Mouse (Mus musculus) testis, postnatal 14 days (tissue): ENCODE measurements around the gene Nub1.
A peak's percentile ranks its signal among the peaks of the same experiment; 100 is the strongest.

Source experiments
- DNase-seq: peaks from one replicate; pipeline ENCODE4 v3.0.0; 2021; ENCODE audit warnings: low spot score

Nub1 gene

GRCm38 (mm10) chr5:24741172-24741885, 56.0 kb downstream of the Nub1 start:
- no peak for DNase-seq

GRCm38 (mm10) chr5:24743956-24744355, 58.6 kb downstream of the Nub1 start:
- DNase-seq: no peak

GRCm38 (mm10) chr5:24747533-24747932, 62.2 kb downstream of the Nub1 start:
- DNase-seq: no peak

- no peak for DNase-seq
Measured at GRCm38 (mm10) chr5:24749731-24750130, 64.4 kb downstream of the Nub1 start.

GRCm38 (mm10) chr5:24750321-24751304, 65.3 kb downstream of the Nub1 start:
- DNase-seq: peak; percentile 82

GRCm38 (mm10) chr5:24751305-24752174, 66.2 kb downstream of the Nub1 start:
- DNase-seq: peak; percentile 70

- DNase-seq: no peak
Measured at GRCm38 (mm10) chr5:24752175-24752498, 66.8 kb downstream of the Nub1 start.

- DNase-seq: no peak
Measured at GRCm38 (mm10) chr5:24756931-24757330, 71.6 kb downstream of the Nub1 start.

- DNase-seq: no peak
Measured at GRCm38 (mm10) chr5:24757816-24758215, 72.5 kb downstream of the Nub1 start, which contains the start of gene Crygn. Crygn (minus strand) TSS chr5:24758008.
